Mouse (Mus musculus): ENCODE data around the gene Adamts9. TPM values are rescaled to one million over a fixed set of nuclear protein-coding genes. Genes with fewer than 3 reads are reported as not detected.

Adamts9 gene
- polyA plus RNA-seq, 1 experiment from 2014 or later = not detected

- WGBS (ENCODE audit: missing documents) = 53% methylated on average over 7 of the region's 7 CpGs
- H3K79me2 ChIP-seq (ENCODE audit: inconsistent target) = no peaks in the 10 kb centered on the region
These were observed 1.4 kb upstream of the Adamts9 start for GRCm38 (mm10) chr6:92944711-92945110.

GRCm38 (mm10) chr6:92944048-92944685 is 875 bp upstream of the Adamts9 start:
- Histone ChIP-seq H3K27ac (no peak overlapping the region), H3K4me3 (ENCODE audit: inconsistent target) (no peak overlapping the region), H3K36me3 (ENCODE audit: inconsistent target) (no peaks in the 10 kb centered on the region), H3K79me2 (ENCODE audit: inconsistent target) (no peaks in the 10 kb centered on the region)
- WGBS (ENCODE audit: missing documents) = 13% methylated on average over 14 of the region's 14 CpGs

More at GRCm38 (mm10) chr6:92944711-92945110, 1.4 kb upstream of the Adamts9 start:
- Histone ChIP-seq H3K4me3 (ENCODE audit: inconsistent target) (no peak overlapping the region), H3K36me3 (ENCODE audit: inconsistent target) (no peaks in the 10 kb centered on the region), H3K27ac (no peak overlapping the region)

- Histone ChIP-seq H3K27ac (no peak overlapping the region), H3K4me3 (ENCODE audit: inconsistent target) (no peak overlapping the region), H3K36me3 (ENCODE audit: inconsistent target) (no peaks in the 10 kb centered on the region), H3K79me2 (ENCODE audit: inconsistent target) (no peaks in the 10 kb centered on the region)
- 2% methylated on average over 30 of the region's 30 CpGs for WGBS (ENCODE audit: missing documents)
These were observed 1.4 kb downstream of the Adamts9 start for GRCm38 (mm10) chr6:92941756-92942420.

- H3K79me2 ChIP-seq (ENCODE audit: inconsistent target) = no peaks in the 10 kb centered on the region
- H3K4me3 ChIP-seq (ENCODE audit: inconsistent target) = no peak overlapping the region
- H3K36me3 ChIP-seq (ENCODE audit: inconsistent target) = no peaks in the 10 kb centered on the region
- H3K27ac ChIP-seq = no peak overlapping the region
- under 1% methylated on average over 21 of the region's 21 CpGs for whole genome bisulfite sequencing (ENCODE audit: missing documents)
These were observed 2.0 kb downstream of the Adamts9 start for GRCm38 (mm10) chr6:92941281-92941731.

- WGBS (ENCODE audit: missing documents) = 5% methylated on average over 37 of the region's 37 CpGs
- H3K79me2 ChIP-seq (ENCODE audit: inconsistent target) = no peaks in the 10 kb centered on the region
- H3K36me3 ChIP-seq (ENCODE audit: inconsistent target) = no peaks in the 10 kb centered on the region
- no peak overlapping the region for H3K4me3 ChIP-seq (ENCODE audit: inconsistent target)
- H3K27ac ChIP-seq = no peak overlapping the region
These were observed 2.8 kb downstream of the Adamts9 start for GRCm38 (mm10) chr6:92940191-92941131.

- Histone ChIP-seq H3K4me3 (ENCODE audit: inconsistent target) (no peak overlapping the region), H3K27ac (no peak overlapping the region), H3K36me3 (ENCODE audit: inconsistent target) (no peaks in the 10 kb centered on the region), H3K79me2 (ENCODE audit: inconsistent target) (no peaks in the 10 kb centered on the region)
- whole genome bisulfite sequencing (ENCODE audit: missing documents) = 69% methylated on average over 5 of the region's 5 CpGs
These were observed 15.0 kb downstream of the Adamts9 start for GRCm38 (mm10) chr6:92928261-92928660.

- 87% methylated on average over 8 of the region's 8 CpGs for WGBS (ENCODE audit: missing documents)
- Histone ChIP-seq H3K4me3 (ENCODE audit: inconsistent target) (no peak overlapping the region), H3K79me2 (ENCODE audit: inconsistent target) (no peaks in the 10 kb centered on the region), H3K36me3 (ENCODE audit: inconsistent target) (no peaks in the 10 kb centered on the region), H3K27ac (no peak overlapping the region)
These were observed 18.8 kb downstream of the Adamts9 start for GRCm38 (mm10) chr6:92924536-92924935.

GRCm38 (mm10) chr6:92921843-92922242 is 21.4 kb downstream of the Adamts9 start:
- 21% methylated on average over 4 of the region's 4 CpGs for WGBS (ENCODE audit: missing documents)
- H3K27ac ChIP-seq = no peak overlapping the region
- H3K4me3 ChIP-seq (ENCODE audit: inconsistent target) = no peak overlapping the region
- H3K79me2 ChIP-seq (ENCODE audit: inconsistent target) = no peaks in the 10 kb centered on the region
- no peaks in the 10 kb centered on the region for H3K36me3 ChIP-seq (ENCODE audit: inconsistent target)

GRCm38 (mm10) chr6:92920938-92921689 is 22.2 kb downstream of the Adamts9 start:
- H3K36me3 ChIP-seq (ENCODE audit: inconsistent target) = no peaks in the 10 kb centered on the region
- H3K79me2 ChIP-seq (ENCODE audit: inconsistent target) = no peaks in the 10 kb centered on the region
- WGBS (ENCODE audit: missing documents) = 76% methylated on average over 10 of the region's 10 CpGs
- no peak overlapping the region for H3K4me3 ChIP-seq (ENCODE audit: inconsistent target)
- no peak overlapping the region for H3K27ac ChIP-seq

GRCm38 (mm10) chr6:92910611-92911010 is 32.7 kb downstream of the Adamts9 start:
- 74% methylated on average over 3 of the region's 3 CpGs for WGBS (ENCODE audit: missing documents)
- Histone ChIP-seq H3K36me3 (ENCODE audit: inconsistent target) (no peaks in the 10 kb centered on the region), H3K79me2 (ENCODE audit: inconsistent target) (no peaks in the 10 kb centered on the region), H3K27ac (no peak overlapping the region), H3K4me3 (ENCODE audit: inconsistent target) (no peak overlapping the region)

GRCm38 (mm10) chr6:92909361-92909760 is 33.9 kb downstream of the Adamts9 start:
- Histone ChIP-seq H3K27ac (no peak overlapping the region), H3K36me3 (ENCODE audit: inconsistent target) (no peaks in the 10 kb centered on the region), H3K4me3 (ENCODE audit: inconsistent target) (no peak overlapping the region), H3K79me2 (ENCODE audit: inconsistent target) (no peaks in the 10 kb centered on the region)
- 88% methylated on average over 8 of the region's 8 CpGs for WGBS (ENCODE audit: missing documents)

GRCm38 (mm10) chr6:92905922-92906321 is 37.4 kb downstream of the Adamts9 start:
- WGBS (ENCODE audit: missing documents) = 17% methylated on average over 5 of the region's 5 CpGs
- H3K4me3 ChIP-seq (ENCODE audit: inconsistent target) = no peak overlapping the region
- H3K36me3 ChIP-seq (ENCODE audit: inconsistent target) = no peaks in the 10 kb centered on the region
- no peaks in the 10 kb centered on the region for H3K79me2 ChIP-seq (ENCODE audit: inconsistent target)
- H3K27ac ChIP-seq = no peak overlapping the region

- Histone ChIP-seq H3K27ac (no peak overlapping the region), H3K4me3 (ENCODE audit: inconsistent target) (no peak overlapping the region), H3K36me3 (ENCODE audit: inconsistent target) (no peaks in the 10 kb centered on the region), H3K79me2 (ENCODE audit: inconsistent target) (no peaks in the 10 kb centered on the region)
- 77% methylated on average over 2 of the region's 2 CpGs for WGBS (ENCODE audit: missing documents)
These were observed 38.8 kb downstream of the Adamts9 start for GRCm38 (mm10) chr6:92904491-92904890.

GRCm38 (mm10) chr6:92904037-92904436 is 39.3 kb downstream of the Adamts9 start:
- no peak overlapping the region for H3K27ac ChIP-seq
- 80% methylated on average over 1 of the region's 1 CpGs for WGBS (ENCODE audit: missing documents)
- H3K79me2 ChIP-seq (ENCODE audit: inconsistent target) = no peaks in the 10 kb centered on the region
- H3K36me3 ChIP-seq (ENCODE audit: inconsistent target) = no peaks in the 10 kb centered on the region
- no peak overlapping the region for H3K4me3 ChIP-seq (ENCODE audit: inconsistent target)
